8 mouse cellular contexts compared by ENCODE assay signal in genomic region chr19:41737657-41738428, GRCm38 (mm10). TPM values are rescaled to one million over a fixed set of nuclear protein-coding genes. Genes with fewer than 3 reads are reported as not detected.
DNase-seq lines count a peak whose midpoint lies in the region; ATAC-seq and TF ChIP-seq lines count a peak whose summit lies in the region.

No protein-coding gene starts in this region.

- H3K4me1 ChIP-seq in lung, embryonic 14.5 days (ENCODE audit: insufficient read depth), result peaks cover 7% of the 10 kb centered on the region; the same call in 1 of the 2 replicates
- H3K4me1 ChIP-seq in lung, postnatal 0 days (ENCODE audit: insufficient read depth, low read depth, low read length), result no peaks in the 10 kb centered on the region
- peaks cover 69% of the 10 kb centered on the region for H3K4me1 ChIP-seq in midbrain, embryonic 15.5 days

- no peak overlapping the region for H3K27ac ChIP-seq in lung, embryonic 14.5 days (ENCODE audit: low read depth)
- H3K27ac ChIP-seq in lung, postnatal 0 days (ENCODE audit: low read length), result no peak overlapping the region
- H3K27ac ChIP-seq in midbrain, embryonic 15.5 days, result peak overlapping the region; percentile 55

- no peaks in the 10 kb centered on the region for H3K9me3 ChIP-seq in lung, embryonic 14.5 days (ENCODE audit: low read depth, low read length)
- no peaks in the 10 kb centered on the region for H3K9me3 ChIP-seq in lung, postnatal 0 days (ENCODE audit: low read length)
- no peaks in the 10 kb centered on the region for H3K9me3 ChIP-seq in midbrain, embryonic 15.5 days

- H3K27me3 ChIP-seq in lung, embryonic 14.5 days (ENCODE audit: insufficient read depth, low read length), result peaks cover 54% of the 10 kb centered on the region
- peaks cover 11% of the 10 kb centered on the region for H3K27me3 ChIP-seq in lung, postnatal 0 days (replicated peaks; ENCODE audit: insufficient read depth, low read length)
- H3K27me3 ChIP-seq in midbrain, embryonic 15.5 days (replicated peaks), result no peaks in the 10 kb centered on the region

- no peak for ATAC-seq in lung, embryonic 14.5 days (ENCODE audit: insufficient read depth)
- ATAC-seq in lung, postnatal 0 days, result no peak
- ATAC-seq in midbrain, embryonic 15.5 days (replicated peaks), result peak; percentile 60

- no peak overlapping the region for H3K9ac ChIP-seq in lung, embryonic 14.5 days
- no peak overlapping the region for H3K9ac ChIP-seq in lung, postnatal 0 days (replicated peaks; ENCODE audit: low read depth)
- H3K9ac ChIP-seq in midbrain, embryonic 15.5 days, result peak overlapping the region; percentile 5; the same call in 1 of the 2 replicates

- H3K4me3 ChIP-seq in lung, embryonic 14.5 days (ENCODE audit: low read depth, low read length), result no peak overlapping the region
- H3K4me3 ChIP-seq in lung, postnatal 0 days (ENCODE audit: low read depth, low read length), result no peak overlapping the region
- H3K4me3 ChIP-seq in midbrain, embryonic 15.5 days, result peak overlapping the region; percentile 23

- H3K4me2 ChIP-seq in lung, embryonic 14.5 days, result peak overlapping the region; percentile 32
- H3K4me2 ChIP-seq in lung, postnatal 0 days (replicated peaks; ENCODE audit: low read depth, low read length), result no peak overlapping the region
- H3K4me2 ChIP-seq in midbrain, embryonic 15.5 days, result peak overlapping the region; percentile 86

- peak; percentile 44 for DNase-seq in adrenal gland, postnatal 10 days
- DNase-seq in adrenal gland, postnatal 4 days (ENCODE audit: low spot score in 2 of 2), result no peak
- peak; percentile 25 for DNase-seq in lung, embryonic 14.5 days
- no peak for DNase-seq in lung, postnatal 0 days (ENCODE audit: low spot score)
- DNase-seq in layer of hippocampus, postnatal 25 days (ENCODE audit: extremely low spot score in 1 of 2, low spot score in 1 of 2), result peak; percentile 38 to 63
- no peak for DNase-seq in thymus, postnatal 10 days (ENCODE audit: low spot score in 2 of 2)
- DNase-seq in cerebellum, adult 11 months, result no peak

- TF ChIP-seq EP300 in lung, postnatal 0 days (IDR thresholded peaks at IDR 0.05), result no peak

- no peak for TF ChIP-seq CTCF in lung, embryonic 14.5 days (IDR thresholded peaks at IDR 0.05; ENCODE audit: low read depth)
- no peak for TF ChIP-seq CTCF in lung, postnatal 0 days (IDR thresholded peaks at IDR 0.05)

- WGBS in lung, embryonic 14.5 days, result 4% methylated on average over 18 of the region's 18 CpGs
- 4% methylated on average over 14 of the region's 18 CpGs for WGBS in lung, postnatal 0 days
- 2% methylated on average over 18 of the region's 18 CpGs for WGBS in midbrain, embryonic 15.5 days

- no peaks in the 10 kb centered on the region for H3K36me3 ChIP-seq in lung, embryonic 14.5 days (ENCODE audit: insufficient read depth)
- no peaks in the 10 kb centered on the region for H3K36me3 ChIP-seq in lung, postnatal 0 days (ENCODE audit: insufficient read depth, low read length)
- H3K36me3 ChIP-seq in midbrain, embryonic 15.5 days (replicated peaks), result no peaks in the 10 kb centered on the region

RNA-seq across cellular contexts. Expression of gene Slit1, which starts 5.6 kb away (rescaled TPM):
- 1 to 10 TPM; 3.8 to 5.7 TPM for total RNA-seq in adrenal gland, postnatal 10 days (2021)
- 1 to 10 TPM; 7.1 to 8.3 TPM for total RNA-seq in adrenal gland, postnatal 4 days (2021)
- 0.08 and 0.24 TPM in 2 replicates for polyA plus RNA-seq in lung, embryonic 14.5 days (2014; fragmentation: Nextera tagmentation; extraction: Ambion mirVana)
- polyA plus RNA-seq in lung, postnatal 0 days (2015; fragmentation: Nextera tagmentation; extraction: Ambion mirVana), result 0.10 and 0.16 TPM in 2 replicates
- total RNA-seq in layer of hippocampus, postnatal 25 days (2021), result 100 to 1,000 TPM; 180 to 224 TPM
- polyA plus RNA-seq in midbrain, embryonic 15.5 days (2015; fragmentation: Nextera tagmentation; extraction: Ambion mirVana), result 23.9 and 26.7 TPM in 2 replicates

Comparison
In these comparisons a context has a peak if more than half of its experiments do, and no peak if none do; other contexts are left out.
1. DNase-seq: peak in adrenal gland, postnatal 10 days (single experiment), lung, embryonic 14.5 days (single experiment) and layer of hippocampus, postnatal 25 days (2 of 2); none in adrenal gland, postnatal 4 days (0 of 2), lung, postnatal 0 days (single experiment), thymus, postnatal 10 days (0 of 2) and cerebellum, adult 11 months (single experiment).
2. RNA of gene Slit1, which starts 5.6 kb away (total RNA-seq): 180 to 224 TPM in layer of hippocampus, postnatal 25 days; 7.1 to 8.3 TPM in adrenal gland, postnatal 4 days and 3.8 to 5.7 TPM in adrenal gland, postnatal 10 days; every median in the first group is over 10 times any median in the second.